Mouse (Mus musculus): ENCODE data around the gene Muc4. TPM values are rescaled to one million over a fixed set of nuclear protein-coding genes. Genes with fewer than 3 reads are reported as not detected.

Gene Muc4
- polyA plus RNA-seq, 1 experiment: 0.02 TPM

GRCm38 (mm10) chr16:32829104-32829503, 93.4 kb downstream of the Muc4 start:
- DNase-seq (ENCODE audit: extremely low spot score in 1 of 2, low spot score in 1 of 2): no peak

GRCm38 (mm10) chr16:32831501-32831900, 95.8 kb downstream of the Muc4 start:
- peak in 1 of 2 experiments; percentile 10 for DNase-seq (ENCODE audit: extremely low spot score in 1 of 2, low spot score in 1 of 2)

Other genes starting within 250 kb of the Muc4 start
- gene Slc51a, start 248.0 kb upstream of the Muc4 start, polyA plus RNA-seq (2012; rRNA removed): 0.04 TPM in 1 of 2 replicates, not detected in the other
- not detected in 2 replicates for gene Zdhhc19, start 239.6 kb upstream of the Muc4 start, polyA plus RNA-seq (2012; rRNA removed)
- 86.9 and 96.3 TPM in 2 replicates for gene Tfrc, start 127.0 kb upstream of the Muc4 start, polyA plus RNA-seq (2012; rRNA removed)
- gene Tnk2, start 92.0 kb upstream of the Muc4 start, polyA plus RNA-seq (2012; rRNA removed): 175 and 204 TPM in 2 replicates
- gene Muc20, start 61.5 kb downstream of the Muc4 start, polyA plus RNA-seq (2012; rRNA removed): 0.04 TPM in 1 of 2 replicates, not detected in the other
- not detected in 2 replicates for gene Smbd1, start 74.6 kb downstream of the Muc4 start, polyA plus RNA-seq (2012; rRNA removed)
- gene Fyttd1, start 141.6 kb downstream of the Muc4 start, polyA plus RNA-seq (2012; rRNA removed): 49.8 and 54.7 TPM in 2 replicates
- 75.0 and 76.5 TPM in 2 replicates for gene Rubcn, start 141.9 kb downstream of the Muc4 start, polyA plus RNA-seq (2012; rRNA removed)
- gene Lrch3, start 178.2 kb downstream of the Muc4 start, polyA plus RNA-seq (2012; rRNA removed): 39.7 and 40.4 TPM in 2 replicates